Mouse (Mus musculus): ENCODE data around the gene Abhd14a.
A peak's percentile ranks its signal among the peaks of the same experiment; 100 is the strongest.

Abhd14a gene

DNA sequence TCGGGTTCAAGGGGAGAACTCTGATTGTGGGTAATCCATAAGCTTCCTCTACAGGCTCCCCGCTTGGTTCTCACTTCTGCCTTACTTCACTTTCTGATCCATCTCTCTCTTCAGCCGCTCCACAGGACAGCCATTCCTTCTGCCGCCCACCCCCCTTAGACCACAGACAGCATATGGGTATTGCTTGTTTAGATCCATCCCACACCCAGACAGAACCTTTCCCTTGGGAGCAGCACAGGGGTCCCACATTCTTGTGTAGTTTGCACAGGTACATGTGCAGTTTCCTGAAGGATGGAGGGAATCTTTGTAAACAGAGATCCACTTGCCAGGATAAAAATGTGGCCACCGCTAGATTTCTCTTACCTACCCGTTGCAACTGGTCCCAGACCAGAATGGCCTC, 4.9 kb upstream of the Abhd14a start:
- DNase-seq: no peak

DNA sequence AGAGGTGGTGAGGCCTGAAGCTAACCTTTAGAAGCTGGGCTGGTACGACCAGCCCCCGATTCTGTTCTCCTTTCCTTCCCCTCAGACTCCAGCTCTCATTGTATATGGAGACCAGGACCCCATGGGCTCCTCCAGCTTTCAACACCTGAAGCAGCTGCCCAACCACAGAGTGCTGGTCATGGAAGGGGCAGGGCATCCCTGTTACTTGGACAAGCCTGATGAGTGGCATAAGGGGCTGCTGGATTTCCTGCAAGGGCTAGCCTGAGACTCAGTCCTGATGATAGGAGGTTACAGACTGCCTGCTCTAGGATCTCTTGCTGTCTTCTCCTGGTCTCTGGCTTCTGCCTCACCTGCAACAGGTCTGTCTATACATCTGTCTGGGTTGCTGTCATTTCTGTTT, 4.4 kb upstream of the Abhd14a start:
- no peak for DNase-seq

DNA sequence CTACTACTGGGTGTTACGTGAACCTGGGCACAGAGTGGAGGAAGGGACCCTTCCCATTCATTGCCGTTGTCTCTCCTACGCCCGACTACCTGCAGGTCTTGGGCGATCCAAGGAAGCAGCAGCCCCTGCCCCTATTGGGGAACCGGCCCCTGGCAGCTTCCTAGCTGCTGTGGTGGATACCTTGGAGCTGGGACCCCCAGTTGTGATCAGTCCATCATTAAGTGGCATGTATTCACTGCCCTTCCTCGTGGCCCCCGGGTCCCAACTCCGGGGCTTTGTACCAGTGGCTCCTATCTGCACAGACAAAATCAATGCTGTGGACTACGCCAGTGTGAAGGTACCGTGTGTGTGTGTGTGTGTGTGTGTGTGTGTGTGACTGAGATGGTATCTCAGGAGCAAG, 3.8 kb upstream of the Abhd14a start:
- no peak for DNase-seq

DNA sequence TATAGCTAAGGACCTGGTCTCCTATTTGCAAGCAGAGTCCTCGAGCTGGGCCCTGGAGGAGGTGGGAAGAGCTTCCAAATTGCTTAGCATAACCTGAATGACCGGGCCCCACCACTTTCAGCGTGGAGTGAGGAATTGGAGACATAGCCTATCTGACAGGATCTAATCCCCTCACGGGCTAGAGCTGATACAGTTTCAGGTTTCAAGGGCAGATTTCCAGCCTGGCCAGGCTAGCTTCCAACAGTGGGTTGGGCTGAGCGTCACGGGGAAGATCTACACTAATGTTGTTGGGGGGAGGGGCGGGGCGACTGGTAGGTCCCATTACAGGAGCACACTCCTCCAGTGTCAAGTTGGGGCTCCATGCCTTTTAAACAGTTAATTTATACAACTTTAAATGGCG, 3.2 kb upstream of the Abhd14a start:
- no peak for DNase-seq

DNA sequence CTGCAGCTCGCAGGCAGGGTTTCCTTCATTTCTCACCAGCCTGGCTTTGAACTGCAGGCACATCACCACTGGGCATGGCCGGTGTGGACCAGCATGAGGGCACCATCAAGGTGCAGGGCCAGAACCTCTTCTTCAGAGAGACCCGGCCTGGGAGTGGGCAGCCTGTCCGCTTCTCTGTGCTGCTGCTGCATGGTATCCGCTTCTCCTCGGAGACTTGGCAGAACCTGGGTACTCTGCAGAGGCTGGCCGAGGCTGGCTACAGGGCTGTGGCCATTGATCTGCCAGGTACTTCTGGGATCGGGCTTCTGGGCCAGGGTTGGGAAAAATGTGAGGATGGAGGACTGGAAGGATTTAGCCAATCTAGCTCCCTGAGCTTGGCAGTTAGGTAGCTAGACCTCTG, 2.5 kb upstream of the Abhd14a start:
- DNase-seq: no peak

DNA sequence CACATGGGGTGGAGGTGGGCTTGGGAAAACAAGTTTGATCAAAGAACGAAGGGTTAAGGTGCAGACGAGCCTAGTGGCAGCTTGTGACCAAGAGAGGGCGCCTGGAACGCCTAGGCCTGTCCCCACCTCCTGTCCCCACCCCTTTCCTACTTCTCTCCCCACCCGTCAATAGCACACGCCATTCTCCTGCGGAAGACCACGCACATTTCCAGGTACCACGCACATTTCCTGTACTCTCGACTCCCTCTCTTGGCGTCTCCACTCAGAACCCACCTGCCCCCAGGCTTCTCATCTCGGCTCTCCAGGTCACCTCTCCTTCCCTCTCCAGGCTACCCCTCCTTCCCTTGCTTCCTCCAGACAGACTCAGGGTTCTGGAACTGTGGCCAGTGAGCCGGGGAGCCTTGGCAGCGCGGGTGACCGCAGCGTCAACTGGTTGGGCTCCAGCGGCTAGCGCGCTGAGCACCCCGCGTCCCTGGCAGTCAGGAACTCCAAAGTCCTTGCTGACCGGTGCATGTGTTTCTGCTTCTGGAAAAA, 1.1 kb upstream of the Abhd14a start:
- DNase-seq: peak; percentile 56 to 66

DNA sequence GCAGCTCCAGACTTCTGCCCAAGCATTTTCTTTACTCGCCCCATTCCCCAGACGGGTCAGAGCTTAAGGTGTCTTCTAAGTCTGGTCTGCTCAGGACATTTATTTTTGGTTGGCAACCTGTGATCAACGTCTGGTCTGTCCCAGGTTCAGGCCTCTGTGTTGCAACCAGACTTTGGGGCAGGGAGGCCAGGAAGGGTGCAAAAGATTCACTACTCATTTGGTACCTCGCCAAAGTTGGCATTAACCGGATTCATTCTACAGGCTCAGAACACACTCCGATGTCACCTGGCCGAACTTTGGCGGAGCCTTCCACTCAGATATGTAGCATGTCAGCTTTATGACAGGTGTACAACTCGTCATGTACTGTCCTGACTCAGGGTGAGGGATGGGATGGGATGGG, 473 bp upstream of the Abhd14a start:
- DNase-seq: no peak

DNA sequence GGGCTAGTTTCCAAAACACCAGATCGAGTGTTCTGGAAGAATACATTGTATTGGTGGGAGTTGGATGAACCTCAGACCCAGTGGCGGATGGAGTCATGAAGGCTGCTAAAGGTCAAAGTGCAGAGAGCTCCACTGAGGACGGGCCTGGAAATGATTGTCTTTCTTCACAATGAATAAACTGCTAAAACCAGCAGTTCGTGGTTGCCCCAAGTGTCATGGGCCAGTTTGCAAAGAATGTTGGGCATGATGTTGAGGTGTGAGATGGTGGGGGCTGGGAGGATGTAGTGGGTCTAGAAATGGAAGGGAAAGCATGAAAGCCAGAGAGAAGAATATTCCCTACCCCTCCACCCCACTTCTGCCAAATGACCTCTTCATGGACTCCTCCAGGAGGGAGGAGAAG, 2.6 kb downstream of the Abhd14a start:
- no peak for DNase-seq

DNA sequence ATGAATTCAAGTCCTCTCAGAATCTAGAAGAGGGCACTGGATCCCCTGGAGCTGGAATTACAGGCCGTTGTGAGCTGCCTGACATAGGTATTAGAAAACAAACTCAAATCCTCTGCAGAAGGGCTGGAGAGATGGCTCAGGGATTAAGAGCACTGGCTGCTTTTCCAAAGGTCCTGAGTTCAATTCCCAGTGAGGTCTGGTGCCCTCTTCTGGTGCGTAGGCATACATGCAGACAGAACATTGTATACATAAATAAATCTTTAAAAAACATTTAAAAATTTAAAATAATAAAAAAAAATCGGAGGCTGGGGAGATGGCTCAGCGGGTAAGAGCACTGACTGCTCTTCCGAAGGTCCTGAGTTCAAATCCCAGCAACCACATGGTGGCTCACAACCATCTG, 4.8 kb downstream of the Abhd14a start:
- DNase-seq: no peak

DNA sequence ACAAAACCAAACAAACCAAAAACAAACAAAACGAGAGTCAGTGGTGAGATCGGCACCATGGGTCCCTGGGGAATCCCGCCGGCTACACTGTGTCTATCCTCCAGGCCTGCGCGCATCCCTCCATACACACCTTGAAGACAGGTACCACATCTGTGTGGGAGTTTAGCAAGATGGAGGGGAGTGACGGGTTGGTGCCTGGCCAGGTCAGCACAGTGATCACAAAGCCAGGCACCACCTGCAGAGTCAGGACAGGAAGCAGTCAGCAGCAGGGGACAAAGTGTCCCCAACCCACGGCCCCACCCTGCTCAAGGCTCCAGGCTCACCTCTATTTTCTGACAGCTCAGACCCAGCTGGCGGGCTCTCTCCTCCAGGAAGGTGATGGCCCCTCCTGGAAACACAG, 10.9 kb downstream of the Abhd14a start:
- no peak for DNase-seq

DNA sequence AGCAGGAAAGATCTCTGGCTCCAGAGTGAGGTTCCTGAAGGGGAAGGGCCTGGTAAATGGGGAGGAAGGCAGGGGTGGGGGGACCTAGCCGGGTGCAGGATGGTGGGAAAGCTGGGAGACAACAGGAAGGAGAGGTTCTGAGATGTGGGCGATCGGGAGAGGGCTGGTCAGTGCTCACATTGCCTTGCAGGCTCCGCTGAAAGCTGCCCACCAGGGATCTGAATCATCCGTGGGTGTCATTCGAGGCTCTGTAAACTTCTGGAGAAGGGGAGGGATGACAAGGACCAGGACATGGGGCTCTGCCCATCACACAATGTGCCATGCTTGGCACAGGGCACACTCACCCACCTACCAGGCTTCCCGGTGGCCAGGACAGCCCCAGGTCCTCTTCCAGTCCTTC, 14.1 kb downstream of the Abhd14a start:
- DNase-seq: no peak

DNA sequence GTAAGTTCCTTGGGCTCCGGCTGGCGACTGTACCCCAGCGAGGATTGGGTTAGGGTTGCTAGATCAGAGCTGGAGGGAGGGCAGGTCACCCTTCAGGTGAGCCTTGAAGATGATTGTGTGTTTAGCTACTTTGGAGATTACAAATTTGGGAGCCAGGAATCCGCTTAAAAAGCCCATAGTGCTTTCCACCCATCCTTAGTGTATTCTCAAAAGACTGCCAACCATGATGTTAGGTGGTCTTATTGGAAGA, 17.5 kb downstream of the Abhd14a start:
- no peak for DNase-seq

DNA sequence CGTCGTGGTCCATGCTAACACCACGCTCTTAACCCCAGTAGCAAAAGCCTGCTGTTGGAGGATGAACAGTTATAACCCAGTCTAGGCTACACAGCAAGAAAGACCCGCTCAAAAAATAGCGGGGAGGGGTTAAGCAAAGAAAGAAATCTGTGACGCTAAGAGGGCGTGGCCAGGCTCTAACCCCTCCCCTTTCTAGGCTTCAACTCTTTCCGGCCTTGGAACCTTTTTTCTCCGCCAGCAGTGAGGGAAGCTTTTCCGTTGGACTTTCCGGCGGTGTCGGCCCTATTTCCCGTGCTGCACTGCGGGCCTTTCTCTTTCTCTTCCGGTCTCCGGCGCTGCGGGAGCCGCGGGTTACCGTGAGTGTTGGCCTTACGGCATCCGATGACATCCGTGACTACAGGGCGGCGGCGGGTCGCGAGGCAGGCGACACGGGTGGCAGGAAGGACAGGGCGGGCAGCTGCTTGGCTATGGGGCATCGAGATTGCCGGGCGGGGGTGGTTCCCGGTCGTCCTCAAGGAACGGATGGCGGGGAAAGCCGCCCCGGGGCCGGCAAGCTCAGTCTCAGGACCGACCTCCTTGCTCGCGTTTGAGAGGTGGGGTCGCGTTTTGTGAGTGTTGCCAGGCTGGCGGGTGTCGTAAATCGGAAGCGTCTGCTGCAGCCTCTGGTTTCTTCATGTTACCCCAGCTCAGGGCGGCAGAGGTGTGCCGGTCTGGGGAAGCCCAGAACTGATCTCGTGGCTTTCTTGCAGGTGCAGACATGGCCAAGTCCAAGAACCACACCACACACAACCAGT, 18.1 kb downstream of the Abhd14a start, which contains the start of gene Rpl29:
TSS of gene Rpl29 (plus strand) at position 234 of the 794 bp plus-strand sequence.
- DNase-seq: peak; percentile 93 to 94

DNA sequence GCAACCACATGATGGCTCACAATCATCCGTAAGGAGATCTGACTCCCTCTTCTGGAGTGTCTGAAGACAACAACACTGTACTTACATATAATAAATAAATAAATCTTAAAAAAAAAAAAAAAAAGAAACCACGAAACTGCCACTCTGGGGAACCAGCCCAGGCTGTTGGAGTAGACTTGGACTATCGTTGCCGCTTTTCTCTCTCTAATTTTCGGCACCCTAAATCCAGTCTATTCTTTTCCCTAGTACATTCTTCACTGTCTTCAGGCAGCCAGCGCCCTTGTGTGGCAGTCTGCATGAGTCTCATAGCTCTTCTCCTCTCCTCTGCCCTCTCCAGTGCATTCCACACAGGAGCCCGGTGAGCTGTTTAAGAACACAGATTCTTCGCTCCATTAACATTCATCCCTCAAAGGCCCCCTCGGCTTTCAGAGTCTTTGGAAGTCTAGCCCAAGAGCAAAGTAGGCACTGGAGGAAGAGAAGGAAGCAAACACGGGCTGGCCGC, 18.7 kb downstream of the Abhd14a start:
- no peak for DNase-seq

DNA sequence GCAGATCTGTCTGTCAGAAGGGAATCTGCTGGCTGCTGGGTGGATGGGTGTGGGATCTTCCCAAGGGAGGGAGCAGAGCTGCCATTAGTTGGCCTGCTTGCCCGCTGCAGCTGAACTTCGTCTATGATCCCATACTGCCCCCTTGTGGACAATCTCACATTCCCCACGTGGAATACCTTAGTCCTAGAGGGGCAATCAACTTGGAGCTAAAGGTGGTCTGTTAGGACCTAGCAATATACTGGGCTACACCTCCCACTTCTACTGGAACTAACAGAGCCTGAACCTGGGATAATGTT, 25.7 kb downstream of the Abhd14a start:
- peak; percentile 70 to 76 for DNase-seq

DNA sequence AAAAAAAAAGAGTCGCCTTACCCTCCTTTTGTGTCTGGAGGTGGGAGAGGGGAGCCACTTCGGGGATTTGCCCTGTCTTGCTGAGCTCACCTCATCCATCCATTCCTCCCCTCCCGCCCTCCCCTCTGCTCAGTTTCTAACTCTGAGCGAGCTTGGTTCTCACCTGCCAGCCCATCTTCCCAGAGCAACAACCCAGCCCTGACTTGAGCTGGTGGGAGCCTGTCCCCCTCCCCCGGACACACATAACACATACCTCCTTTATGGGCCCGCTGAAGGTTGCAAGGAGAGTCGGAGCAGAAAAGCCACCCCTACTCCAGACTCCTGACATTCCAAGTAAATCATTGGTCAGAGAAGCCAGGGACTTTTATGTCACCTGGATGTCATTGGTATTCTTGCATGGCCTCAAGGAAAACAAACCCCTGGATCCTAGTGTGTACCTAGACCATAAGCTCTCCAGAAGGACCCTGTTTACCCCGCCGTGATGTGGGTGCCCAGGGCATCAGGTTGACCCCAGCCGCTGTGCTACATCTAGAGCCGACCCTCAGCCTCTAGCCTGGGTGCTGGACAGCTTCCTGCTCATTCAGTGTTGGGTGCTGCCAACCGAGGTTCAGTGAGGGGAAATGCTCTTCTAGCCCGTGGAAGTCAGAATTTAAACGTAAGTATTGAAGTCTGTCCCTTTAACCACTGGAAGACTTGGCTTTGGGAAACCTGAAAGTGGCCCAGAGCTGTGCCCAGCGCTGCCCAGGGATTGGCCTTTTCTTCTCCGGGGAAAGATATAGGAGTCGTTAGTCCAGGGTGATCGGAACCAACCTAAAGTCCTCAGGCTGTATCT, 26.2 kb downstream of the Abhd14a start:
- DNase-seq: no peak

DNA sequence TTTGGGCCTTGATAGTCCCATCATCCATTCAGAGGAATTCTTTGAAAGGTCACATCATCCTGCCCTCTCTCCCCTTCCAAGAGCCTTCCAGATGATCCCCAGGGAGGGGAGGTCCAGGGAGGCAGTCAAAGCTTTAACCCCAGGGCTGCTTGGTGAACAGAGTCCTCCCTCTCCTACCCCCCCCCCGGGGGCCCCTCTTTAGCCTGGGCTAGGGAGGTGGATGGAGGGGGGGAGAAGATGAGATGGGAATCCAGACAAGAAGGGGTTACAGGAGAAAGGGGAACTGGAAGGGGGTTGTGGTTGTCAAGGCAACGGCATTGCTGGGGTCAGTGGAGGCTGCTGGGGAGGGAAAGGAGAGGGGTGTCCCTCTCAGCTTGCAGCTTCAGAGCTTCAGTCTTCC, 26.9 kb downstream of the Abhd14a start:
- no peak for DNase-seq

DNA sequence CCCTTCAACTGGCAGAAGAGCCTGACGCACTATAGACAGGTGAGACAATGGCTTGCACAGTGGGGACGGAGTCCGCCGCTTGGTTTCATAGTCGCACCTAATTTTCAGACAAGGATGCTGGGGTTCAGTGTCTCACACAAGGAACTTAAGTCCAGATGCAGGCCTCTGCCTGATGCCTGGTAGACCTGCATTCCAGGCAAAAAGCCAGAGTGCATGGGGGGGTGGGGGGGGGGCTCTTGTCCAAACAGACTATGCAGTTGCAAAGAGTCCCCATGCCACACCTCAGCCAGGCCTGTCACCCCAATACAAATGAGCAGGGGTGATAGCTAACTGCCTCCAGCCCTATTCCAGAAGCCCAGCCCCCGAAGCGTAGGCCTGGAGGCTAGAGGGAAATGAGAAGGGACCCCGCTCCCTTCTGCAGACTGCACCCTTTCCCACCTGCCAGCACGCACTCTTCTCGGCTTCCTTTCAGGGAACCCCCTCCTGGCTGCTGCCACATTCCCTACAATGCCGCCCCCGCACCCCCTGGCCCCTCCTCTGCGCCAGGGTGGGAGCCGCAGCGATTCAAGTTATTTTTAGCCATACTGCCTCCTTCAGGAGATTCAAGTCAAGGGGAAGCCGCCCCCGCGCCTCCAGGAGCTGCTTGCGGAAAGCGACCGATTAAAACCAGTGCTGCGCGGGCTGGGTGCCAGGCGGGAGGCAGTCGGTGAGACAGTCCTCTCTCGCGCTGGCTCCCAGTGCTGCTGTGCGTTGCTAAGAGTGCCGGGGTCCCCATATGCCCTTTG, 29.4 kb downstream of the Abhd14a start:
- DNase-seq: peak; percentile 53 to 64

DNA sequence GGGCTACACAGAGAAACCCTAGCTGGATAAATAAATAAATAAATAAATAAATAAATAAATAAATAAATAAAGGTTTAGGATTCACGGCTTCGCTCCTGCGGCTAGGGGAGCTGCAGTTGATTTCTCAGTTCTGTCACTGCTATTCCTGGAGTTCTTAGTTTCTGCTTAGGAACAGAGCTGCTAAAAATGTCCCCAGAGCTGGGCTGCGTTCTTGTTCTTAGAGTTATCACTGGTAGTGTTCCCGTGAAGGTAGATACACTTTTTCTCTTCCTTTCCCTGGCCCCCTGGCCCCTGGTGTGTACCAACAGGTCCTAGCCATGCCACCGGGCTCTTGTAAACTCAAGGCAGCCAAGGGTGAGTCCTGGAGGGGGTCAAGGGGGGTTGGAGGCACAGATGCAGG, 30.7 kb downstream of the Abhd14a start:
- no peak for DNase-seq

DNA sequence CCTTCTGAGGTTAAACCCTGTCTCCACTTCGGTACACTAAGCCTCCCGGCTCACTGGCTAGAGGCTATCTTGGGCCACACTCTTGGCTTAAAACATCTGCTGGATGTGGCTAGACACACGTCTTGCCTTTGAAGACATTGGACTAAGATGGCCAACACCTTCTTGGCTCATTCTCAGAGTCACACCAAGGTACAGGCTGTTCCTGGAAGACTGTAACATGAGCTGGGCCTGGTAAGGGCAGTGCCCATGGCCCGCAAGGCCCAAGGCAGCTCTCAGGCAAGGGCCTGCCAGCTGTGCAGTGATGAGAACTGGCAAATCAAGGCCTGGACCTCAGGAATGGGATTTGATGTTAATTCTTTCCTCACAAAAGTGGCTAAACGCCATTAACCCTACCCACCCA, 33.9 kb downstream of the Abhd14a start:
- no peak for DNase-seq

DNA sequence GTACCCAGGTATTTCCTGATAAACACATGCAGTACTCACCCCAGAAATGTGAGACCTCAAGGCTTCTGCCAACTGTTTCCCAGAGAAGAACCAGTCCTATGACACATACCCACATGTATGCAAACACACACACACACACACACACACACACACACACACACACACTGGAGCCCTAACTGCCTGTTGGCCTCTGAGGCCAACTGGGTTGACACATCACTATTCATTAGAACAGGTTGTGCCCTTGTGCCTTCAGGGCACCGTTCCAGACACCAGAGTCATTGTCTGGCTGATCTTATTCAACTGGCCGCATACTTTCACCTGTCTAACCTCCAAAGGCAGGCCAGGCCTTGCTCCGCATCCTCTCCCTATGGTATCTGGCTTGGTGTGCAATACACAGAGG, 35.3 kb downstream of the Abhd14a start:
- DNase-seq: no peak

DNA sequence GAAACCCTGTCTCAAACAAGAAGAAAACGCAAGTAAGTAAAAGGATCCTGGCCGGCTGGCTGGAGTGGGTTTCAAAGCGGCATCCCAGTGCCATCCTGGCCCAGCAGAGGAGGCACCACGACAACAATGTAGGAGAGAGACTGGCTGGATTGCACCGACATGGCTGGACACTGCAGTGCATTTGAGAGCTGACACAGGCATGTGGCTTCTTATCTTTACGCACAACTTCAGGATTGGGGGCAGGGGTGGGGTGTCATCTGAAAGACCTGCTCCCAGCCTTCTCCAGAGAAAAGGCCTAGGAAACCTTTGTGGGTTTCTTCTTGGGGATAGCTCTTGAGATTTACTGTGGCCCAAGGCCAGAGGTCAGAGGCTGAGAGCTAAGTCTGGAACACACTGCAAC, 35.7 kb downstream of the Abhd14a start:
- no peak for DNase-seq

DNA sequence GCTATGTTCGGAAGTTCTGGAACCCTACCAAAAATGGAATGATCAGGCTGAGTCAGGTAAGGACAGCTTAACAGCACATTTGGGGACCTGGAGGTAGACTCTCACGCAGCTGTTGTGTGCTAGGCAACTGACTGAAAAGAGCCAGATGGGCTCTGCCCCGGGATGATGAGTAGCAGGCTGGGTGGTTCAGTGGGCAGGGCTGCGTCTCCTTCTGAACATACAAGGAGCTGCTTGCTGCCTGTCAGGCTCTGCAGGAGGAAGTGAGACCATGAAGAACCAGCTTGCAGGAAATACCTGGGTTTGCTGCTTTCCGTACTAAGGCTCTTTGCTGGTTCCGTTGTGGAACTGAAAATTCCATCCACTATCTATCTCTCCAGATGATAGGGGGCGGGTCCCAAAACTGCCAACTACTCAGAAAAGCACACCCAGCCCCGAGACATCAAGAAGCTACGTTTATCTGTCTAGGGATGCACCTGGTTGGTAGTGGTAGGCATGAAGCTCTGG, 36.3 kb downstream of the Abhd14a start:
- DNase-seq: no peak
